Mouse (Mus musculus): Measurements from ENCODE around the gene Eps15.

Gene Eps15

DNA sequence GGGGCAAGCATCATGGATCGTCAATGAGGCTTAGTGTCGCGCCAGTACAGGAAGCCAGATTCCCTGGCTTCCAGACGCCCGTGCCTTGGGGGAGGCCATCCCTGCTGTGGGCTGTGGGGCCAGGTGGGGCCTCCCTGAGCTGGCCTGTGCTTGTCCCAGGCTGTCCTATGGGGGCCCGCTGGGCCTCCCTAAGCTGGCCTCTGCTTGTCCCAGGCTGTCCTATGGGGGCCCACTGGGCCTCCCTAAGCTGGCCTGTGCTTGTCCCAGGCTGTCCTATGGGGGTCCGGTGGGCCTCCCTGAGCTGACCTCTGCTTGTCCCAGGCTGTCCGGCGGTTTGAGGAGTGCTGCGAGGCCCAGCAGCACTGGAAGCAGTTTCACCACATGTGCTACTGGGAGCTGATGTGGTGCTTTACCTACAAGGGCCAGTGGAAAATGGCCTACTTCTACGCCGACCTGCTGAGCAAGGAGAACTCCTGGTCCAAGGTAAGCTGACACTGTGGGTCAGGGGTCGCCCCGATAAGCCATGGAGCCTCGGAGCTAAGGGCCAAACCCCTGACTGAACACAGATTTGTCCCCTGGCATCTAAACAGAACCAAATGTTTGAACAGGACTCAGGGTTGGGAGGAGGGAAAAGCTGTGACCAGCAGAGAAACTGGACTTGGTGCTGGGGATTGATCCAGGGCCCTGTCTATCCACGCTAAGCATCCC is 152.8 kb downstream of the Eps15 start:
- DNase-seq (ENCODE audit: low read depth, low spot score) = no peak

DNA sequence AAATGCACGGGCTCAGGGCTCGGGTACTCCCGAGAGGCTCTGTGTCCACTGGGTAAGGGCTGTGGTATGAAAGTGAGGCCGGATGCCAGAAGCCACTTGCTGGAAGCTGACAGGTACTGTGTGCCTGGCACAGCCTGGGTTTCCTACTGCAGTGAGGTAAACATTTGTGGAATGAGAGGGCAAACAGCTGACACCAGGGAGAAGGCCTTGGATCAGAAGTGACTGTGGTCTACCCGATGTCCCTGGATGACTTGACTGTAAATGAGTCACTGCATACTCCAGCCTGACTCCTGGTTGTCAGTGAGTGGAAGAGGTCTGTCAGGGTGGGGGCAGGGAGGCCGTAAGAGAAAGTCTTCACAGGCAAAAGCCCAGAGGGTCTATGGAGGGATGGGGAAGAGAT is 153.6 kb downstream of the Eps15 start:
- DNase-seq (ENCODE audit: low read depth, low spot score) = no peak

DNA sequence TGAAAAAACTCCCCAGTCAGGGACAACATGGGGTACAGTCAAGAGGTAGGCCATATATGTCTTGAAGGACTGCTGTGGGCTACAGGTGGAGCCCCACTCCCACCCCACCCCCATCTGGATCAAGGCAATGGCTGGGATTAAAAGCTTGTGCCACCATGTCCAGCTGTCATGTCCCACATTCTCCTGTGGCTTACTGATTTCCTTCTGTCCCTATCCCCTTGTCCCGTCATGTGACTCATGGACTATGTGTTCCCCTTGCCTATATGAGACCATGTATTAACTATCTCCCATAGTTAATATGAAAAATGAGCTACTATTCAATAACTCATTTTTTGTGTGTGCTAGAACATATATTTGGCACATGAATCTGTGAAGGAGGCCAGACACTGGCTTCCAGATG is 154.2 kb downstream of the Eps15 start:
- DNase-seq (ENCODE audit: low read depth, low spot score) = no peak

All from CD4-positive, CD25-positive, alpha-beta regulatory T cell, adult 2 months (primary cell).